Mouse (Mus musculus) embryonic facial prominence, embryonic 12.5 days (tissue): ENCODE measurements around the gene Usp36. TPM values are rescaled to one million over a fixed set of nuclear protein-coding genes. Genes with fewer than 3 reads are reported as not detected.

Experiments
- ATAC-seq: fragments of 200-750 bp; cut with Nextera tagmentation; 2 replicates; pipeline ENCODE4 v1.8.0; 2017; ENCODE audit not compliant: insufficient number of reproducible peaks, insufficient read depth, low FRiP score, low TSS enrichment
- H3K27ac ChIP-seq: fragments of 300-500 bp; sonication (generic); 2 replicates; pipeline ENCODE4 v1.5.1; 2016; ENCODE audit warnings: mild to moderate bottlenecking
- H3K27me3 ChIP-seq: fragments of 300-500 bp; sonication (generic); 2 replicates; pipeline ENCODE4 v1.6.1; 2016; ENCODE audit warnings: mild to moderate bottlenecking, moderate library complexity
- H3K36me3 ChIP-seq: fragments of 300-500 bp; sonication (generic); 2 replicates; pipeline ENCODE4 v1.6.1; 2016; ENCODE audit warnings: mild to moderate bottlenecking
- H3K4me1 ChIP-seq: fragments of 300-500 bp; sonication (generic); 2 replicates; pipeline ENCODE4 v1.6.1; 2016
- H3K4me2 ChIP-seq: fragments of 300-500 bp; sonication (generic); replicated peaks from 2 replicates; pipeline ENCODE4 v1.6.1; 2016; ENCODE audit warnings: mild to moderate bottlenecking, moderate library complexity
- H3K4me3 ChIP-seq: fragments of 300-500 bp; sonication (generic); 2 replicates; pipeline ENCODE4 v1.5.1; 2016; ENCODE audit warnings: mild to moderate bottlenecking
- H3K9ac ChIP-seq: fragments of 300-500 bp; sonication (generic); 2 replicates; pipeline ENCODE4 v1.6.1; 2016; ENCODE audit warnings: mild to moderate bottlenecking, moderate library complexity
- H3K9me3 ChIP-seq: fragments of 300-500 bp; sonication (generic); 2 replicates; pipeline ENCODE4 v1.6.1; 2016; ENCODE audit warnings: mild to moderate bottlenecking, moderate library complexity
- WGBS: fragments of 180-500 bp; shearing (Covaris S2); methylation state at CpG from one replicate; pipeline ENCODE4 v1.1.7; 2016; 5-methylcytosine and 5-hydroxymethylcytosine counted together
- polyA plus RNA-seq: library from polyadenylated mRNA; unstranded; fragments of >200 nt; fragmentation: Nextera tagmentation; extraction: Ambion mirVana; gene quantifications from 2 replicates; pipeline ENCODE4 v1.2.1, GENCODE M21; 2016

Gene Usp36
- polyA plus RNA-seq: 21.3 and 22.2 TPM in 2 replicates

DNA sequence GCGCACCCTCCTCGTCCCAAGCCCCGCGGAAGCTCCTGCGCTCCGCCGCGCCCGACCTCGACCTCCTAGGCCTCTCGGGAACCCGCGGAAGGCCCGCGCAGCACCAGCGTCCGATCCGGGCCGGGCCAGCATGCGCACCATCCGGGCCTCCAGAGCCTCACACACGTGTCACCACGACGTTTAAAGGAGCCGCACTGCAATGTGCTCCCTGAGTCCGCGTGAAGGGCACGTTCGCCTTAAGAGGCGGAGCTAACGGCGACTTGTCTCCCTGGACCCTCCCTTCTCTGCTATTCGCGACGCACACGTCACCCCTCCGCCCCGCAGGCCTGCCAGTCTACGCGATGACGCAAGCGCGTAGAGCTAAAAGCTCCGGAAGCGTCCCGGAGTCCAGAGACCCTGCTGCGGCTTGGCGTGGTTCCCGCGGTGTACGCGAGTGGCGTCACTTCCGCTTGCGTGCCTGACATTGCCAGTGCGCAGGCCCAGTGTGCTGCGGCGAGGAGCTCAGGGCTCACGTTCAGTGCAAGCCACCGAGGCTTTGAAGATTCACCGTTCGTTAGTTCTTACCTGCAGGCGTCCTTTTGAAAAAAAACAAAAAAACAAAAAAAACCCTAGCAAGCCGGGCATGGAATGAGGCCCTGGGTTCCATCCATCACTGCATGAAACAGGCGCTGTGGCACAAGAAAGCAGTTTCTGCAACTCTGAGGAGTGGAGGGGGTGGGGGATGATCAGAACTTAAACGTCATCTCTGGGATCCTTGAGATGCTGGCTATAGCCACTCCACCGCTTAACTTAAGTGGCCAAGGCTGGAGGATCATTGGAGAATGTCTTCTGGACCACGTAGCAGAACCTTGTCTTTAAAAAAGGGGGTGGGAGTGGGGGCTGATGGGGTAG, at the start of gene Usp36:
Gene Usp36, minus strand, starts transcription at position 246 of the 891 bp plus-strand sequence.
- ATAC-seq: peak; percentile 99
- Histone ChIP-seq H3K4me1 (peaks cover 13% of the 10 kb centered on the region), H3K4me3 (peak within 1 kb of the TSS; percentile 95), H3K27me3 (no peaks in the 10 kb centered on the region), H3K4me2 (peak within 1 kb of the TSS; percentile 90), H3K9ac (peak within 1 kb of the TSS; percentile 93), H3K9me3 (no peaks in the 10 kb centered on the region), H3K36me3 (peaks cover 21% of the 10 kb centered on the region), H3K27ac (peak within 1 kb of the TSS; percentile 82)
- WGBS: 1% methylated on average over 68 of the region's 68 CpGs

DNA sequence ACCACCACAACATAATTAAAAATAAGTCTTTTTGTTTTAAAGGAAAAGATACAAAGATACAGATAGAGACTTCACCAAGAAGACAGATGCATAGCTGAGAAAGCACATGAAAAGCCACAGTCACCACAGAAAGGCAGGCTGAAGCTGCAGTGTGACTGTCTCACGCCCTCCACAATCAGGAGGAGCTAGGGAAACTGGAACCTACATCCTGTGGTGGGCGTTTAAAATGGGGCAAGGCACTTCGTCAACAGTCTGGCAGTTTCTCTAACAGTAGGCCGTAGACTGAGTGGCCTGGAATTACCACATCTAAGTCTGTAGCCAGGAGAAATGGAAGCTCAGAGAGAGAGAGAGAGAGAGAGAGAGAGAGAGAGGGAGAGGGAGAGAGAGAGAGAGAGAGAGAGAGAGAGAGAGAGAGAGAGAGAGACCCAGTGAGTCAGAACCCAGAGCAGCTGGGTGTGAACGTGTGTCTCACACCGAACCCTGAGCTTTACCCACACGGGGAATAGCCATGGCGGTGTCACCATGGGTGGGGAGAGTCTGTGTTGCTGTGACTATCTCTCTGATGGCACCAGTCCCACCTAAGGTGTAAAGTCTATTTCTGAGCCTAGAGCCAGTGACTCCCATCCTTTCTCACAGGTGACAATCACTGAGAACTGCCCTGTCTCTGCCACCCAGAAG, 47.6 kb upstream of the Usp36 start:
- 76% methylated on average over 8 of the region's 8 CpGs for WGBS
- Histone ChIP-seq H3K36me3 (peaks cover 30% of the 10 kb centered on the region), H3K4me2 (no peak overlapping the region), H3K27ac (no peak overlapping the region), H3K27me3 (no peaks in the 10 kb centered on the region), H3K9ac (no peak overlapping the region), H3K4me1 (peaks cover 16% of the 10 kb centered on the region), H3K4me3 (no peak overlapping the region), H3K9me3 (no peaks in the 10 kb centered on the region)
- ATAC-seq: no peak

DNA sequence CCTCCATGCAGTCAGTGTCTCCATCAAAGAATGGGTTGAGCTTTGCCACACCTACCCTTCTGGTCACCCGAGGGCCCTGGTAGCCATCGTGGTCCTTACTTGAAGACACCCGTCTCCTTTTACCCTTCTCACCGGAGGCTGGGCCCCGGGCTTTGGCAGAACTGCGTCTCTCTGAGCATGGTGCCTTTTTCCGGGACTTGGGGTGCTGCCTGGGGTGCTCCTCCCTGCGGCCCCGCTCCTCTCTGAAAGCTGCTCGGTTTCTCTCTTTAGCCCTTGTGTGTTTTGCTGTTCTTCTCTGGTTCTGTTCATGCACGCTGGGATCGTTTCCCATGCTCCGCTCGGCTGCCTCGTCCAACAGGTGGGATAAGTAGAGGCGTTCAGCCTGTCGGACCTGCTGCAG, 43.4 kb upstream of the Usp36 start:
- Histone ChIP-seq H3K9ac (no peak overlapping the region), H3K27me3 (no peaks in the 10 kb centered on the region), H3K36me3 (peaks cover 36% of the 10 kb centered on the region), H3K4me3 (no peak overlapping the region), H3K9me3 (no peaks in the 10 kb centered on the region), H3K27ac (no peak overlapping the region), H3K4me2 (no peak overlapping the region), H3K4me1 (peaks cover 8% of the 10 kb centered on the region)
- 87% methylated on average over 17 of the region's 17 CpGs for WGBS
- ATAC-seq: no peak

DNA sequence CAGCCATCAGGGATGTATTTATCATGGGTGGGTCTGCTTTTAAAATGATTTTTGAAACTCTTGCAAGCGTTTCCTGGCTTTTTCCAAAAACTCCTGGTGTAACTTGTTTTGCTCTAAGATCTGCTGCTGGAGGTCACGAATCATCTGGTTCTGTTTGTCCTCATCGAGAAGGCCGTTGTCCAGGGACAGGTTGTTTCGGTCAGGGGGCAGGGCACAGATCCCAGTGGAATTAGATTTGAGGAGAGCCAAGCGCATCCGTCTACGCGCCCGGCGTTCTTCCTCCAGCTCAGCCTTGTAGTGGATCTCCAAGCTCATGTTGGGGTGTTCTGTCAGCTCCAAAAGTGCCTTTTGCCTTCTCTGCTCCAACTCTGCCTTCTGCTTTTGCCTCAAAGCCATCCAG, 42.3 kb upstream of the Usp36 start:
- H3K4me3 ChIP-seq: no peak overlapping the region
- peaks cover 18% of the 10 kb centered on the region for H3K4me1 ChIP-seq
- no peak overlapping the region for H3K9ac ChIP-seq
- H3K27me3 ChIP-seq: no peaks in the 10 kb centered on the region
- H3K9me3 ChIP-seq: no peaks in the 10 kb centered on the region
- peaks cover 35% of the 10 kb centered on the region for H3K36me3 ChIP-seq
- ATAC-seq: no peak
- no peak overlapping the region for H3K27ac ChIP-seq
- no peak overlapping the region for H3K4me2 ChIP-seq
- WGBS: 85% methylated on average over 11 of the region's 11 CpGs

DNA sequence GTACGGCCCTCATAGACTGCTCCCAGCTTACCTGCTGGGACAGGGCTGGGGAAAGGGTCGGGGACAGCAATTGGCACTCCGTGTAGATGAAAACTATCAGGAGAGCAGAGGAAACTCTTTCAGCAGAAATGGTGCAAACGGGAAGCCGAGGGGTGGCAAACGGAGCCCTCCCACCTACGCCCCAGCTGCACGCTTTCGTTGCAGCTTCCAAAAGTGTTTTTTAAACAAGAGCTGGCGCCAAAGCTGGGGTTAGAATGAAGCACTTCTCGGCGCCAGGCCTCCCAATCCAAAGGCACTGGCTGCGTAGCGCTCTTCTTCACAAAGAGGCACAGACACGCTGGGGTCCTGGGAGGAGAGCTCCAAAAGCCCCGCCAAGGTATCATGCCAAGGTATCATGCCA, 40.7 kb upstream of the Usp36 start:
- Histone ChIP-seq H3K27ac (no peak overlapping the region), H3K36me3 (peaks cover 35% of the 10 kb centered on the region), H3K4me1 (peaks cover 32% of the 10 kb centered on the region), H3K4me2 (no peak overlapping the region), H3K9me3 (no peaks in the 10 kb centered on the region), H3K9ac (no peak overlapping the region), H3K4me3 (no peak overlapping the region), H3K27me3 (no peaks in the 10 kb centered on the region)
- ATAC-seq: no peak
- 95% methylated on average over 16 of the region's 16 CpGs for WGBS

DNA sequence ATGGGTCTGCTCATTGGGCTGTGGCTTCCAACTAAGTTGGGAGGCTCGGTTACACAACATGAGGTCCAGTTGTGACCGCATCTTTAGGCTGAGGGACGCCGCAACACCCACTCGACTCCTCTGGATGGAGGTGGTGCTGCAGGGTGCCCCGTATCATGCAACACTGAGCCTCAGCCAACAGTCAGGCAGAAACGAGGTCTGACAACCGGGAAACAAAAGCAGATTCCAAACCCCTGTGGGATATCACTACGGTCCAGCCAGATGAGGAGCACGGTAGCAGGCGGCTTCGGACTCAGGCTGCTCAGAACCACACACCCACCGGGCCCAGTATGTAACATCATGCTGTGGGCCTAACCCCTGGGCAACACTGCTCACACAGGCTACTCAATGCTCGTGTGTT, 40.3 kb upstream of the Usp36 start:
- no peak for ATAC-seq
- Histone ChIP-seq H3K4me1 (peaks cover 34% of the 10 kb centered on the region), H3K4me2 (no peak overlapping the region), H3K27ac (no peak overlapping the region), H3K9ac (no peak overlapping the region), H3K4me3 (no peak overlapping the region), H3K36me3 (peaks cover 35% of the 10 kb centered on the region), H3K27me3 (no peaks in the 10 kb centered on the region), H3K9me3 (no peaks in the 10 kb centered on the region)
- WGBS: 94% methylated on average over 14 of the region's 14 CpGs

DNA sequence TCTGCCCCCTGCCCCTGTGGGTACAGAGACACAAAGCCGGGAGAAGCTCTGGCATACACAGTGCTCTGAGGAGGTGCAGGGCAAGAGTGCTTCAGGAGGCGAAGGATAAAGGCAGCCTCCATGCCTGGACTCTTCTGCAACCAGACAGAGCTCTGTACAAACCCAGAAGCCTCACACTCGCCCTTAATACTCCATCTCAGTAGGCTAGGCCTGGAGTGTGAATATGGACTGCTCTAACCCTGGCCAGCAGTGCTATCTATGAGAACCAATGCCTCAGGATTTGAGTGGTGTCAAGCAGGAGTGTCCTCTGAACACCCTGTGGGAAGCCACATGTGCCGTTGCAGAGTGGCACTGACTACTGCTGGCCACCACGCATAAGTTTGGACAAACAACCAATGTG, 38.9 kb upstream of the Usp36 start:
- 89% methylated on average over 5 of the region's 5 CpGs for WGBS
- Histone ChIP-seq H3K4me1 (peaks cover 42% of the 10 kb centered on the region), H3K9ac (no peak overlapping the region), H3K4me2 (no peak overlapping the region), H3K27me3 (no peaks in the 10 kb centered on the region), H3K36me3 (peaks cover 35% of the 10 kb centered on the region), H3K4me3 (no peak overlapping the region), H3K9me3 (no peaks in the 10 kb centered on the region), H3K27ac (no peak overlapping the region)
- no peak for ATAC-seq

DNA sequence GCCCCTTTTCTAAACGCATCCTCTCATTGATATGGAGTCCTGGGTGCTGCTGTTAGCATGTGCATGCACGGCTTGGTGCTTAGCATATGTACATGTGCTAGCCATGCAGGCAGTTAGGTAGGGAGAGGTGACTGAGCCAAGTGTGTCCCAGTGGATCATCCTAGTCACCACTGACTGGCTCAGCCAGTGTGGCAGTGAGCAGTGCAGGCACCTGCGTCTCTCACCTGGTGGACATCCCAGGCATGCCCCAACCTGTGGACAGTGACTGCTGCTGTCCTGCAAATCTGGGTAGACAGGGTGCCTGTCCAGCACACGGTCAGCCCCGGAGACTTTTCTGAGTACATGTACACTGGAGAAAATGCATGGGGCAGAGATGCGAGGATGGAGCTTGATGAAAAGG, 38.5 kb upstream of the Usp36 start:
- H3K4me3 ChIP-seq: no peak overlapping the region
- no peak overlapping the region for H3K4me2 ChIP-seq
- H3K27me3 ChIP-seq: no peaks in the 10 kb centered on the region
- 90% methylated on average over 6 of the region's 6 CpGs for WGBS
- H3K9ac ChIP-seq: no peak overlapping the region
- H3K4me1 ChIP-seq: peaks cover 46% of the 10 kb centered on the region
- H3K9me3 ChIP-seq: no peaks in the 10 kb centered on the region
- ATAC-seq: no peak
- no peak overlapping the region for H3K27ac ChIP-seq
- peaks cover 32% of the 10 kb centered on the region for H3K36me3 ChIP-seq

DNA sequence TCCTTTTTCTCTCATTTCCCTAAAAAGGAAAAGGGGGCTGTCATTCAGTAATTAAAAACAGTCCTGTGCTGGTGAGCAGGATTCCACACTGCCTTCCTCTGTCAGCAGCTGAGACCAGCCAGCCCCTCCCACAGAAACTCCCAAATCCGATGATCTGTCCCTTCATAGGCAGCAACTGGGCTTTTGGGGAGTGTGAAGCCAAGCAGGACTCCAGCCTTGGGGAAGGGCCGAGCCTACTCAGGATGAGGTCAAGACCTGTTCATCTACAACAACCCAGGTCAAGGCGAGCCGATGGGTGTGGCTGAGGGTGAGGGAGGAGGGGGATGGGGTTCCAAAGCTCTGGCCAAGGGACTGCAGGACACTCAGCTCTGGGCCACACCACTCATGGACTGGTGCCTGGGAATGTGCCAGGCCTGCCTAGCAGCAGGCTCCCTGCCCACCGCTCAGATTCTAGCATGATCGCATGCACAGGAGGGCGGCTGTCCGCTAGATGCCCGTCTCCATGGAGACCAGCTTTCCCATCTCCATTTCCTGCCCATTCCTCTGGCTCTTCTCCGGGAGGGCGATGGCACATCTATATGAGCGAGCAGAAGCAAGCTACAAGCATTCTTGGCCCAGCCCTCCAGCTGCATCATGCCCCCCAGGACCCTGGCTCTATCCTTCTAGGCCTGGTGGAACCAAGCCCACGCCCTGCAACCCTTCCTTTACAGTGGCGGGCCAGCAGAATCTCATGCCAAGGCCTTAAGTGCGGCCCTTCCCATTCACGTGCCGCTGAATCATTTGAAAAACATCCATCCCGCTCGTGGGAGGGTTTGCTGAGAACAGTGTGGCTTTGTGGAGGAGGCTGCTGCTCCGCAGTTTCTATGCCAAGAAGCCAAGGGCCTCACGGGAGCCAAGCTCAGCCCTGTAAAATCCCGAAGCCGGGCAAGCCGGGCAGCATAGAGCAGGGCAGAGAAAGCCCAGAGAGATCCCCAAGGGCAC, 37.2 kb upstream of the Usp36 start:
- H3K9ac ChIP-seq: peak overlapping the region; percentile 35; the same call in 1 of the 2 replicates
- no peaks in the 10 kb centered on the region for H3K9me3 ChIP-seq
- 56% methylated on average over 24 of the region's 24 CpGs for WGBS
- ATAC-seq: 0 out of 2 replicates have a peak, but pooled peaks have one; percentile 44
- peak overlapping the region; percentile 83 for H3K27ac ChIP-seq
- peaks cover 50% of the 10 kb centered on the region for H3K4me1 ChIP-seq
- no peaks in the 10 kb centered on the region for H3K27me3 ChIP-seq
- peak overlapping the region; percentile 29 for H3K4me2 ChIP-seq
- peaks cover 20% of the 10 kb centered on the region for H3K36me3 ChIP-seq
- H3K4me3 ChIP-seq: 0 out of 2 replicates have a peak overlapping the region, but pooled peaks have one; percentile 6

DNA sequence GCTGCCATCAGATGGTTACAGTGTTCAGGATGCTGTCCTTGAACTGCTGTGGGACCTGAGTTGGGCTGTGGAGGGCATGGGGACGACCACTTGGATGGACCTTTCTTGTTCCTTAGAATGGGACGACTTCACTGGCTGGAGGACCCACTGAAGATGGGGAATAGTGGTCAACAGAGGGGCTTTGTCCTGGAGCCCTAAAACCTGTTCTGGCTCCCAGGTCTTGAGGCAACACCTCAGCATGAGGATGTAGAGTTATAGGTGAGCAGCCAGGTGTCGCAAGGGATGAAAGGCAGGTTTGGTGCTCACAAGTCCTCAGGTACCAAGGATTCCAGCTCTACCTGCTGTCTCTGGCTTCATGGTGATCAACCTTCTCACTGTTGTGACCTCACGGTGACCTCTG, 36.4 kb upstream of the Usp36 start:
- H3K4me2 ChIP-seq: no peak overlapping the region
- no peak overlapping the region for H3K9ac ChIP-seq
- H3K27me3 ChIP-seq: no peaks in the 10 kb centered on the region
- H3K27ac ChIP-seq: peak overlapping the region; percentile 42; the same call in 1 of the 2 replicates
- no peak for ATAC-seq
- no peaks in the 10 kb centered on the region for H3K9me3 ChIP-seq
- H3K4me1 ChIP-seq: peaks cover 57% of the 10 kb centered on the region
- H3K4me3 ChIP-seq: no peak overlapping the region
- H3K36me3 ChIP-seq: peaks cover 18% of the 10 kb centered on the region
- WGBS: 78% methylated on average over 4 of the region's 4 CpGs

DNA sequence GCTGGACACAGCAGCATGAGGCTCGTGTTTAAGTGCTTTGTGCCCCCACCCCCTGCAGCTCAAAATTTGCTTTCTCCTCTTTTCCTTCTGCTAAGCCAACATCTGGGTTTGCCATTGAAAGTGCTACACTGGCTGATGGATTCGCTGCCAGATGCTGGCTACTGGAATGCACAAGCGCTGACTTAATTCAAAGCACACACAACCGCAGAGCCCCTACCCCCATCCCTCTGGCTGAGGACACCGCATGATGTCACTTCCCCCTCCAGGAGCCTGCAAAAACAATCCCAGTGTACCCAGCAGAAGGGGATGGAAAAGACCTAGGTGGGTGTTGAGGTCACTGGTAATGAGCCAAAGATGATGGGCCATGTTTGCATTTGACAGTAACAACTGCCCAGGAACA, 34.5 kb upstream of the Usp36 start:
- Histone ChIP-seq H3K36me3 (peaks cover 9% of the 10 kb centered on the region), H3K27me3 (no peaks in the 10 kb centered on the region), H3K27ac (peak overlapping the region; percentile 80), H3K4me1 (peaks cover 57% of the 10 kb centered on the region), H3K9ac (no peak overlapping the region), H3K9me3 (no peaks in the 10 kb centered on the region), H3K4me3 (no peak overlapping the region), H3K4me2 (peak overlapping the region; percentile 14; the same call in 1 of the 2 replicates)
- peak; percentile 61 for ATAC-seq
- 25% methylated on average over 5 of the region's 5 CpGs for WGBS
